Mouse (Mus musculus): ENCODE measurements around the gene Msto1. TPM values are rescaled to one million over a fixed set of nuclear protein-coding genes. Genes with fewer than 3 reads are reported as not detected.
"Not testable (repeated sequence)": the region's sequence is repeated elsewhere in the genome, so short reads cannot be mapped to it uniquely, and the experiment has no call there.

The Msto1 gene
- total RNA-seq (2021) = 10 to 100 TPM; 22.0 to 22.1 TPM

GRCm38 (mm10) chr3:88913511-88914383, at the start of gene Msto1:
TSS of gene Msto1 (minus strand) at chr3:88913999.
- peak; percentile 93 for DNase-seq

DNA sequence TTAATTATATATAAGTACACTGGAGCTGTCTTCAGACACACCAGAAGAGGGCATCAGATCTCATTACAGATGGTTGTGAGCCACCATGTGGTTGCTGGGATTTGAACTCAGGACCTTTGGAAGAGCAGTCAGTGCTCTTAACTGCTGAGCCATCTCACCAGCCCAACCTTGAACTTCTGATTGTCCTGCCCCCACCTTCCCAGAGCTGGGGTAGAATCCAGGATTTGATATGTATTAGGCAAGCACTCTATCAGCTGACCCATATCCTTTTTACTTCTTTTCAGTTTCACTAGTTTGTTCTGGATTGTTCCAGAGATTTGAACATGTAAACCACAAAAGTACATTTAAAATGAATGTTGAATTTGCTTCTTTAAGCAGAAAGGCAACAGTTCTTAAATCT, 49.4 kb upstream of the Msto1 start:
- DNase-seq = not testable (repeated sequence)

GRCm38 (mm10) chr3:88953736-88954135, 39.9 kb upstream of the Msto1 start:
- no peak for DNase-seq

- DNase-seq = no peak
These were observed 39.4 kb upstream of the Msto1 start for GRCm38 (mm10) chr3:88953246-88953645.

GRCm38 (mm10) chr3:88951327-88951800, 37.6 kb upstream of the Msto1 start:
- DNase-seq = no peak

DNA sequence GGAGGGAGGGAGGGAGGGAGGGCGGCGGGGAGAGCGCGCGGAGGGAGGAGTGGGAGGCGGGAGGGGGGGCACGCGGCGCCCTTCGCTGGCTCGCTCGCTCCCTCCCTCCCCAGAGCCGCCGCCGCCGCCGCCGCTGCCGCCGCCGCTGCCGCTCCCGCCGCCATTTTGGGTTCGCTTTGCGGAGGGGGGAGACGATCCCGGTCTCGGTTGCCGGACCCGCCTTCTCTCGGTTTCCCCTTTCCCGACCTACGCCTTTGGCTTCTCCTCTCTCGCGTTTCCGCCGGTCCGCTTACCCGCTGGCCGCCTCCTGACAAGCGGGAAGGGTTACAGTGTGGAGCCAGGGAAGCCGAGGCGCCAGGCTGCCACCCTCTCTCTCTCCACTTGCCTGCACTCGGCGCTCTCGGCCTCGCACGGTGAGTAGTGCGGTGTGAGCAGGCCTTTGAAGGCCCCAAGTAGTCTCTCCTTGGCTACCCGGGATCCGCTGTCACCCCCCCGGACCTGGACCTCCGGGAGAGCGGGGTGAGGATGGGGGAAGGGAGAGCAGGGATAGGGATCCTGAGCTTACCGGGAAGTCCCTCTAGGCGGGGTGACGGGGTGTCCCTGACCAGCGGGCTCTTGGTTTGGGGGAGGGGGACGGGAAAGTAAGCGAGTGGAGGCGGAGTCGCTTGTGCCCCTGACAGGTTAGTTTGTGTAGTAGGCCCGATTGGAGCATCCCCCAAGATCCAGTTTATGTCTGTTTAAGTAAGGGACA, 37.0 kb upstream of the Msto1 start, which contains the start of the genes Ash1l and Dap3:
Gene Ash1l, plus strand, starts transcription at position 47 of the 751 bp plus-strand sequence.
Gene Dap3, minus strand, starts transcription at position 606 of the 751 bp plus-strand sequence.
- DNase-seq = peak; percentile 82 to 83

- DNase-seq = peak; percentile 85 to 87
These were observed 36.2 kb upstream of the Msto1 start for GRCm38 (mm10) chr3:88949786-88950575.

GRCm38 (mm10) chr3:88944109-88944508, 30.3 kb upstream of the Msto1 start:
- DNase-seq = no peak

DNA sequence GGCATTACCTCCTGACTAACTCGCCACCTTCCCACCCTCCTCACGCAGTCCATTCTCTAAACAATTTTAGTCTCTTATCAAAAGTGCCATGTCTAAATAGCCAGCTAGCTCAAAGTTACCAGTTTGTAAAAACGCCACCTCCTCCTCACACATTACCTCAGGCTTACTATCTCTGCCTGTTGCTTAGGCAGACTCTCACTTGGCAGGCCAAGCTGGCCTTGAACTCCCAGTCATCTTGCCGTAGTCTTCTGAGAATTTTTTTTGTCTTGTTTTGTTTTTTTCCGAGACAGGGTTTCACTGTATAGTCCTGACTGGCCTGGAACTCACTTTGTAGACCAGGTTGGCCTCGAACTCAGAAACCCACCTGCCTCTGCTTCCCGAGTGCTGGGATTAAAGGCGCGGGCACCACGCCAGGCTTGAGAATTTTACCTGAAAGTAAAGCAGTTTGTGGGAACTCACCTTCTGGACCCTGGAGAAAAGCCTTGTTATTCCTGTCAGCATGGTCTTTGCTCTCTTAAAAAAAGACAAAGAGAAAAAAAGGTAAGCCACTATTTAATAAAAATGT, 28.6 kb upstream of the Msto1 start:
- no peak for DNase-seq

DNA sequence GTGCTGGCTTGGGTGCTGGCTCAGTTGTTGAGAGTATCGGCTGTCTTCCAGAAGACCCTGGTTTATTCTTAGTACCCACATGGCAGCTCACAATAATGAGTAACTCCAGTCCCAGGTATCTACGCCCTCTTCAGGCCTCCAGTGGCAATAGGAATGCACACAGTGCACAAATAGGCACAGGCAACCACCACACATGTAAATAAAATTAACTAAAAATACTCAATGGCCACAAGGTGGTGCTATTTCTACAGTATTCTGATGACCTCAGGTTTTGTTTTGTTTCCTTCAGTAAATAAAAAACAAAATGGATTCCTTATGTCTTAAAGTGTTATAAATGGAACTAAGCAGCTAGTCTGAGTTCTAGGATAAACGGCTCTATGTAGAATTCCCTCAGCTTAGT, 25.9 kb upstream of the Msto1 start:
- no peak for DNase-seq

DNA sequence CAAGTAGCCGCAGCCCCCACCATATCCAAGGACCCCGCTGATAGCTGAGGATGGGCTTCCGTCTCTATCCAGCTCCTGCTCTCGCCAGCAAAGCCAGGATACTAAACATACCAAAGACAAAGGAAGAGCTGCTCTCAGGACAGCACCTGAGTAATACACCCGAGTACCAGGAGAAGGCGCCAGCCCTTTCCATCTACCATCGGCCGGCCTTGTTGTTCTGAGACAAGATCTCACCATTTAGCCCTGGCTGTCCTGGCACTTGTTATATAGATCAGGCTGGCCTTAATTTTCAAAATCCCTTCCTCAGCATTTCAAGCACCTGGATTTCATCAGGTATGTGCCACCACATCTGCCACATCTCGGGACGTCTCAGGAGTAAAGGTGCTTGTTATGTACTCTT, 25.3 kb upstream of the Msto1 start:
- DNase-seq = no peak

DNA sequence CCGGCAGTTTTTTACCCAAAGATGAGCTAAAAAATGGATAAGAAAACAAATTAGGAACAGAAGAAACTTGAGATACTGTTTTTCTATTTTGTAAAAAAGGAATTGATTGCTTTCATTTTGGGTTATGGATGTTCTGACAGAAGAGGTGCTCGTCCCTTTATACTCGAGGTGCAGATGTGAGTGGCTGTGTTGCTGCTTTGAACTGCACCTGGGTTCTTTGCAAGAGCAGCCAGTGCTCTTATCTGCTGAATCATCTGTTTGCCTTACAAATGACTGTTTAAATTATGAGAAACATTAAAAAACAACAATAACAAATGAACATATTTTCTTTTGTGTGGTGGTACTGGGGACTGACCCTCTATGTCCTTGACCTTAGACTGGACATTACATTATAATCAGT, 15.7 kb upstream of the Msto1 start:
- no peak for DNase-seq

DNA sequence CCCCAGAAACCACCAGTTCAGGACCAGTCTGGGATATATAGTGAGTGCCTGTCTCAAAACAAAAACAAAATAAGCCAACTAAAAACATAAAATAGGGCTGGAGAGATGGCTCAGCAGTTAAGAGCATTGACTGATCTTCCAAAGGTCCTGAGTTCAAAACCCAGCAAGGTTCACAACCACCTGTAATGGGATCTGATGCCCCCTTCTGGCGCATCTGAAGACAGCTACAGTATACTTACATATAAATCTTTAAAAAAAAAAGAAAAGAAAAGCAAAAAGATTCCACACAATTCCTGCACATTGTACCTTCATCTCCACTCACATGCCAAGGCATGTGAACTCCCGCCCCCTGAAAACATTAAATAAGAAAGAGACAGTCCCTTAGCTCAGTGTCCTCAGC, 11.9 kb upstream of the Msto1 start:
- DNase-seq = no peak

DNA sequence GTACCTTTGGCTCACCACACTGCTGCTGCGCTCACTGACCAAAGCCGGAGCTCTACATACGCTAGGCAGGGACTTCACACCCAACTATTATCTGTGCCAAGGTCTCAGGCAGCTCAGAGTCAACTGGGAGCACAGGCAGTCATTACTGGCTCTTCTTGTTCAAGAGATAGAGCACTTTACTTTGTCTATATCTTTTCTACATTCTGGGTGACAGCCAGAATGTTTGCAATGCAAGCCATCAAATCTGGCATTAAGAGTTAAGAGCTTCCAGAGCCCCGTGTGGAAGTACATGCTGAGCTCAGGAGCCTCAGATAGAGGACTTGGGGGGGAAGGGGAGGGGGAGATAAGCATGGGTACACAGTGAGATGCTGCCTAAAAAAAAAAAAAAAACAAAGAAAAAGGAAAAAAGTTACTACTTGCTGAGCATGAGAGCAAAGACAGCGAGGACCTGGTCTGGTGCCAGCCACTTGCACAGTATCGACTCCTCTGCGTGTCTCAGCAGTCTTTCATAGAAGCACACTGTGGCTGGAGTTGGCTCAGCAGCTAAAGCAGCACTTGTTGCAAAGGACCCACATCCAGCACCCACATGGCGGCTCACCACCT, 10.3 kb upstream of the Msto1 start:
- DNase-seq = no peak

GRCm38 (mm10) chr3:88921411-88921810, 7.6 kb upstream of the Msto1 start:
- DNase-seq = no peak

DNA sequence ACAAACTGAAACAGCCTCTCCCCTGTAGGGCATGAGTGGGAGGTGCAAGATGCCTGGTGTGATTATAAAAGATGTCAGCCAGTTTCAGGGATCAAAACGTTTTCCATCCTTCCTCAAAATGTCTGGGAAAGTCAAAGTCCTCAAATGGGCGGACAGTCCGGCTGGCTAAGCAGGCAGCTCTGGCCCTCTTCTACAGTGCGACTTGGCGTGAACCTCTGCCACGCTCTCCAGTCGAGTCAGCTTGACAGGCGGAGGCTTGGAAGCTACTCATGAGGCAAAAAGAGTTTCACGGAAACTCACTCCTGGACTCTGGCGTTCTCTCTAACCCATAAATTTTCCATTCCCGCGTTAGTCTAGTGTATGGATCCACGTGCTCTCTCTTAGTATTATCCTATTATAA, 5.2 kb upstream of the Msto1 start:
- DNase-seq = no peak

- DNase-seq = no peak
These were observed 598 bp upstream of the Msto1 start for GRCm38 (mm10) chr3:88914384-88914810.

DNA sequence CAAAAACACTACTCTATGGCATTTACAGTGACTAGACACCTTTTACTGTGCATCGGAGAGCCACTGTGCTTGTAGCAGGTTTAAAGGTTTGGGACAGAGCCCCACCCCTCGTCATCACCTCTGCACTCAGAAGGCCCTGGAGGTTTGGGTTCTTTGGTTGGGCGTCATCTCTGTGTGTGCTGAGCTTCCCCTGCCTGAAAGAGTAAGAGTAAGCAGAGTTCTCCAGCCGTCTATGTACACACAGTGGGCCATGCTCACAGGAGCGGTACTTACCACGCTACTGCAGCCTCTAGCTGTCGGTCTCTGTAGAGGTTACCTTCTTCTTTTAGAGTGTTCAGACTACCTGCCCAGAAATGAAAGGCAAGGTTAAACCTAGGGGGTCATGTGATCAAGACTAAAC, 1.2 kb downstream of the Msto1 start:
- no peak for DNase-seq

DNA sequence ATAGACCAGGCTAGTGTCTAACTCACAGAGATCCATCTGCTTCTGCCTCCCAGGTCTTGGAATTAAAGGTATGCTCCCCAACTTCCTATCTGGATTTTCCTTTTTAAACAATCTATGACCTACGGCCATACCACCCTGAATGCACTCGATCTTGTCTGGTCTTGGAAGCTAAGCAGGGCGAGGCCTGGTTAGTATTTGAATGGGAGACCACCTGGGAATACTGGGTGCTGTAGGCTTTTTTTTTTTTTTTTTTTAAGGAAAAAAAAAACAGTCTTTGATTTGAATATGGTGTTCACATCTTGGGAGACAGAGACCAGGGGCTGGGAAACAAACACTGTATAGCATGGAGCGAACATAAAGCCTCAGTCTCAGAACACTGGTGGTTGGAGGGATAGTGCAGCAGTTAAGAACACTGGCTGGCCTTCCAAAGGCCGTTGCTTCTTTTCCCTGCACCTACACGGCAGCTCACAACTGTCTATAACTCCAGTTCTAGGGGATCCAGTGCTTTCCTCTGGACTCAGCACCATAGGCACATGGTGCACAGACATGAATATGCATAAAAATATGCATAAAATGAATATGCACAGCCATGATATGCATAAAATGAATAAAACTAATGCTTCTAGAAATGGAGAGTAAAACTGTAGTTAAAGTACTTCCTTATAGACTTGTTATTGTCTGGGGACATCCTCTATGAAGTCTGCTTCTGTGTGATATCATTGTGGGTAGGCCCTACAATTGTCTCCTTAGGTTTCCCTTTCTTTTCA, 7.2 kb downstream of the Msto1 start:
- DNase-seq = no peak

DNA sequence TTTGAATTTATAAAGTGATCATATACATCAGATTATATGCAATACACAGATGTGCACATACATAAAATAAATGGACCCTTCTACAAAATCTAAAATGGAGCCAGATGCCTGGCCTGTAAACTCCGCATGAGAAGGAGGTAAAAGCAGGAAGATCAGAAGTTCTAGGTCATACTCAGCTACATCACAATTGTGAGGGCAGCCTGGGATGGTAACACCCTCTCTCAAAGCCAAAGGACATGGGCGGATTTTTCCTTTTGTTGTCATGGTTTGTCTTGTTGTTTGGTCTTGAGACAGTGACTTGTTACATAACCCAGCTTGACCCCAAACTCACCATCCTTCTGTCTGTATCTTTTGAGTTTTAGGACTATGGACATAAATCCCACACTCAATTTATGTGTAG, 8.1 kb downstream of the Msto1 start:
- DNase-seq = no peak

DNA sequence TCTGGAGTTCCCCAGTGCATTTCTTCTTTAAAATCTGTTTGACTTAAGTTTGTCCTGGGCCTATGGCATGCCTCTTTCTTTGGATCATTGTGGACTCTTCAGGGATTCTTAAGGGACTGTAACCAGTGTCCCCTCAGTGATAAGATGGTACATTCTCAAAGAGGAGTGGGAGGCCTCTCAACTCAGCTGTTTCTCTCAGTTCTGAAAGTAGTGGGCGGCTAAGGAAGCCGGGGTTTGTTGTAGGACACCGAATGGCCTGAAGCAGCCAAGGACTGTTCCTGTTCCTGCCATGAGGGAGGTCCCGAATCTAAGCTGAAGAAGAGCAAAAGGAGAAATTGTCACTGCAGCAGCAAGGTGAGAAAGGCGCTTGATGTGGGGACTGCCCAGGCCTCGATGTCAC, 8.6 kb downstream of the Msto1 start:
- DNase-seq = no peak

Data from layer of hippocampus, postnatal 36 days (tissue).